Mouse (Mus musculus) lung, postnatal 0 days (tissue): ENCODE measurements around the gene Max.

Experiments used
- CTCF ChIP-seq: IDR thresholded peaks from 2 replicates; pipeline ENCODE4 v1.5.1; 2016; ENCODE audit warnings: antibody characterized with exemption, mild to moderate bottlenecking
- EP300 ChIP-seq: IDR thresholded peaks from 2 replicates; pipeline ENCODE4 v1.6.1; 2016; ENCODE audit warnings: antibody characterized with exemption, mild to moderate bottlenecking, control low read depth

- TF ChIP-seq CTCF (no peak), EP300 (no peak)
These were observed 63.9 kb downstream of the Max start for GRCm38 (mm10) chr12:76898141-76898540.
